Mouse (Mus musculus): ENCODE data around the gene Pld6.

DNA sequence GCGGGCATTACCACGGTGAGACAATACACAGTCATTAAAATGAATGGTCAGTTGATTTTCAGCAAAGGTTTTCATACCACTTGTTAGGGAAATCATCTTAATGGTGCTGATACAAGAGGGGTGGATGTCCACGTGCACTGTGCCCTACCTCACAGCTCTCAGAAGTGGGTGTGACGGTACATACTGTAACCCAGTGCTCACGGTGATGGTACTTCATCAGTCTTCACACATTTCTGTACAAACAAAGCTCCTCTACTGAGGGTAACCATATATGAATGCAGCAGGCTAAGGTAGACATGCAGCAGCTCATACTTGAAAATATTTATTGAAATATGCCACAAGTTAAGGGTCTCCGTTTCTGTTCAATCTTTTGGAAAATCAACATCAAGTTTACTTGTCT, 3.9 kb downstream of the Pld6 start:
- TF ChIP-seq CTCF (conservative IDR thresholded peaks at IDR 0.05; ENCODE audit: low read length), result no peak
- TF ChIP-seq NANOG (IDR thresholded peaks at IDR 0.05; ENCODE audit: borderline replicate concordance, low read length), result no peak

Measured in E14TG2a.4 (cell line).